Mouse (Mus musculus): ENCODE results near the gene Tcf25. TPM values are rescaled to one million over a fixed set of nuclear protein-coding genes. Genes with fewer than 3 reads are reported as not detected.

The Tcf25 gene
- polyA plus RNA-seq, 1 experiment from 2014 or later: 149 TPM

- H3K9me3 ChIP-seq (ENCODE audit: control insufficient read depth, low read length): no peaks in the 10 kb centered on the region
- peak overlapping the region; percentile 79 for H3K4me2 ChIP-seq (ENCODE audit: low read depth, low read length)
- H3K36me3 ChIP-seq (ENCODE audit: control insufficient read depth, insufficient read depth, low read length): peaks cover 5% of the 10 kb centered on the region; the same call in 1 of the 2 replicates
- peak; percentile 89 for ATAC-seq (ENCODE audit: low read depth)
- no peaks in the 10 kb centered on the region for H3K27me3 ChIP-seq (ENCODE audit: control insufficient read depth, insufficient read depth, low read depth, low read length)
- H3K27ac ChIP-seq (ENCODE audit: low read length): peak overlapping the region; percentile 98
- H3K4me1 ChIP-seq (replicated peaks; ENCODE audit: control insufficient read depth, insufficient read depth, low read length): peaks cover 6% of the 10 kb centered on the region
- peak overlapping the region; percentile 93 for H3K9ac ChIP-seq (ENCODE audit: low read length)
- under 1% methylated on average over 20 of the region's 20 CpGs for whole genome bisulfite sequencing
- H3K4me3 ChIP-seq (ENCODE audit: low read length): peak overlapping the region; percentile 96
Observed at GRCm38 (mm10) chr8:123374239-123374578, 656 bp downstream of the Tcf25 start.

GRCm38 (mm10) chr8:123375701-123376100 is 2.1 kb downstream of the Tcf25 start:
- Histone ChIP-seq H3K27ac (ENCODE audit: low read length) (no peak overlapping the region), H3K4me3 (ENCODE audit: low read length) (no peak overlapping the region), H3K9me3 (ENCODE audit: control insufficient read depth, low read length) (no peaks in the 10 kb centered on the region), H3K9ac (ENCODE audit: low read length) (no peak overlapping the region), H3K27me3 (ENCODE audit: control insufficient read depth, insufficient read depth, low read depth, low read length) (no peaks in the 10 kb centered on the region), H3K4me2 (ENCODE audit: low read depth, low read length) (no peak overlapping the region), H3K4me1 (replicated peaks; ENCODE audit: control insufficient read depth, insufficient read depth, low read length) (peaks cover 6% of the 10 kb centered on the region), H3K36me3 (ENCODE audit: control insufficient read depth, insufficient read depth, low read length) (peaks cover 5% of the 10 kb centered on the region; the same call in 1 of the 2 replicates)
- 88% methylated on average over 10 of the region's 10 CpGs for WGBS
- ATAC-seq (ENCODE audit: low read depth): no peak

GRCm38 (mm10) chr8:123376106-123376505 is 2.6 kb downstream of the Tcf25 start:
- Histone ChIP-seq H3K9ac (ENCODE audit: low read length) (no peak overlapping the region), H3K27ac (ENCODE audit: low read length) (no peak overlapping the region), H3K4me2 (ENCODE audit: low read depth, low read length) (no peak overlapping the region), H3K4me1 (replicated peaks; ENCODE audit: control insufficient read depth, insufficient read depth, low read length) (peaks cover 6% of the 10 kb centered on the region), H3K9me3 (ENCODE audit: control insufficient read depth, low read length) (no peaks in the 10 kb centered on the region), H3K4me3 (ENCODE audit: low read length) (no peak overlapping the region), H3K27me3 (ENCODE audit: control insufficient read depth, insufficient read depth, low read depth, low read length) (no peaks in the 10 kb centered on the region), H3K36me3 (ENCODE audit: control insufficient read depth, insufficient read depth, low read length) (peaks cover 5% of the 10 kb centered on the region; the same call in 1 of the 2 replicates)
- ATAC-seq (ENCODE audit: low read depth): no peak
- 75% methylated on average over 8 of the region's 8 CpGs for WGBS

DNA sequence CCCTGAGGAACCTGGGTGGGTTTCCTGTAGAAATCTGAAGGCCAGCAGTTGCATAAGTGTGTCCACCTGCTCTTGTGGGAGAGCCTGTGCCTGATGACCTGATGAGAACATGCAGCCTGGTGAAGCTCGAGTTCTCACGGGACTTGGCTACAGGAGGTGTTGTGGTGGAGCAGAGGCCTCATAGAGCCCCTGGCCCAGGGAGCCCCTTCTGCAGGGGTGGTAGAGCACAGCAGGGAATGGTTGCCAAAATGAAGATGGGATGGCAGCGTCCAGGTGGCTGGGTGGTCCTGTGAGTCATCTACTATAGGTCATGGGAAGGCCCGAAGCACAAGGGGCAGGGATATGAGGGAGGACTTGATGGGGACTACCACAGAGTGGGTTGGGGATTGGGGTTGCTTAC is 8.2 kb downstream of the Tcf25 start:
- Histone ChIP-seq H3K4me3 (ENCODE audit: low read length) (no peak overlapping the region), H3K27me3 (ENCODE audit: control insufficient read depth, insufficient read depth, low read depth, low read length) (no peaks in the 10 kb centered on the region), H3K9ac (ENCODE audit: low read length) (no peak overlapping the region), H3K4me1 (replicated peaks; ENCODE audit: control insufficient read depth, insufficient read depth, low read length) (no peaks in the 10 kb centered on the region), H3K9me3 (ENCODE audit: control insufficient read depth, low read length) (no peaks in the 10 kb centered on the region), H3K36me3 (ENCODE audit: control insufficient read depth, insufficient read depth, low read length) (peaks cover 35% of the 10 kb centered on the region), H3K27ac (ENCODE audit: low read length) (no peak overlapping the region), H3K4me2 (ENCODE audit: low read depth, low read length) (no peak overlapping the region)
- ATAC-seq (ENCODE audit: low read depth): no peak
- 95% methylated on average over 4 of the region's 4 CpGs for WGBS

DNA sequence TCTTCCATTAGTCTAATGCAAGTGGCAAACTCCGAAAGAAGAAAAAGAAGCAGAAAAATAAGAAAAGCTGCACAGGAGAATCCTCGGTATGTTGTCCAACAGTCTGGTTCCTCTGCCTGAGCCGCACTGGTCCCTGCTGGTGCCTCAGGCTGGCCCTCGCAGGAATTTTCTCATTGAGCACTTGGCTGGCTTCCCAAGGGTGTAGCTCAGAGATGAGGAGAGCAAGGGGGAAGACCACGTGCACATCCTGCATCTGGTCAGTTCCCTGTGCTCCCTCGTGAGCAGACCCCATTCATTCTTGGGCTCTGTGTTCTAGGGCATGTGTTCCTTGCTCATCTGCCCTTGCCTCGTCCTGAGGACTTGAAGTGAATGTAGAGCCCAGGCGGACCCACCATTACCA is 9.0 kb downstream of the Tcf25 start:
- Histone ChIP-seq H3K9ac (ENCODE audit: low read length) (no peak overlapping the region), H3K4me3 (ENCODE audit: low read length) (no peak overlapping the region), H3K27ac (ENCODE audit: low read length) (no peak overlapping the region), H3K9me3 (ENCODE audit: control insufficient read depth, low read length) (no peaks in the 10 kb centered on the region), H3K4me2 (ENCODE audit: low read depth, low read length) (no peak overlapping the region), H3K4me1 (replicated peaks; ENCODE audit: control insufficient read depth, insufficient read depth, low read length) (no peaks in the 10 kb centered on the region), H3K27me3 (ENCODE audit: control insufficient read depth, insufficient read depth, low read depth, low read length) (no peaks in the 10 kb centered on the region), H3K36me3 (ENCODE audit: control insufficient read depth, insufficient read depth, low read length) (peaks cover 40% of the 10 kb centered on the region)
- ATAC-seq (ENCODE audit: low read depth): no peak
- 78% methylated on average over 8 of the region's 8 CpGs for WGBS

DNA sequence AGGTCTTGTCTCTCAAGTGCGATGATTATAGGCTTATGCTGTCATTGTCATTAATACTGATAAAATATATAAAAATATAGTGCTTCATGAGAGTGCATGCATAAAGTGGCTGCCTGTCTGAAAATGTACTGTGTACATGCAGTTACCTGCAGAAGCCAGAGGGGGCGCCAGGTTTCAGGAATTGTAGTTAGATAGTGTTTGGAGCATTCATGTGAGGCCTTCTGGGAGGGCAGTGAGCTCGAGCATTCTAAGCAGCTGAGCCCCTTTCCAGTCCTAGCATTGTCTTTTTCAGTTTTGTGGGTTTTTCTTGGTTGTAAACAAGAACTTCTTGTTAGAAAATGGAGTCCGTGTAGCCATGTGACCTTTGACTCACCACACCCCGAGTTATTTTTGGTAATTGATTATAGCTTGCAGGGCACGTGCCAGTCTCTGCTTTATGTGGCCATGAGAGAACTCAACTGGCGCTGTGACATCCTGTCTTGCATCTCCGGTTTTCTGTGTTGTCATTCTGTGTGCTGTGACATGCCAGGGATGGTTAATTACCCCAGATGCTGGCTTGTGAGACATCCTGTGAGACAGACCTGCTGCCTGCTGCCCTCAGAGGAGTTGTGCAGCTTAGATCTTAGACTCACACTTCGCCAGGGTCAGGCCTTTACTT is 11.5 kb downstream of the Tcf25 start:
- no peak overlapping the region for H3K4me2 ChIP-seq (ENCODE audit: low read depth, low read length)
- 58% methylated on average over 9 of the region's 9 CpGs for WGBS
- H3K27ac ChIP-seq (ENCODE audit: low read length): no peak overlapping the region
- no peak overlapping the region for H3K4me3 ChIP-seq (ENCODE audit: low read length)
- no peak for ATAC-seq (ENCODE audit: low read depth)
- no peak overlapping the region for H3K9ac ChIP-seq (ENCODE audit: low read length)
- no peaks in the 10 kb centered on the region for H3K27me3 ChIP-seq (ENCODE audit: control insufficient read depth, insufficient read depth, low read depth, low read length)
- H3K36me3 ChIP-seq (ENCODE audit: control insufficient read depth, insufficient read depth, low read length): peaks cover 43% of the 10 kb centered on the region
- H3K4me1 ChIP-seq (replicated peaks; ENCODE audit: control insufficient read depth, insufficient read depth, low read length): no peaks in the 10 kb centered on the region
- H3K9me3 ChIP-seq (ENCODE audit: control insufficient read depth, low read length): no peaks in the 10 kb centered on the region

- peaks cover 50% of the 10 kb centered on the region for H3K36me3 ChIP-seq (ENCODE audit: control insufficient read depth, insufficient read depth, low read length)
- WGBS: 72% methylated on average over 3 of the region's 3 CpGs
Observed at GRCm38 (mm10) chr8:123387041-123387440, 13.5 kb downstream of the Tcf25 start.

GRCm38 (mm10) chr8:123387801-123388200 is 14.2 kb downstream of the Tcf25 start:
- H3K27ac ChIP-seq (ENCODE audit: low read length): no peak overlapping the region
- no peak overlapping the region for H3K9ac ChIP-seq (ENCODE audit: low read length)
- H3K9me3 ChIP-seq (ENCODE audit: control insufficient read depth, low read length): no peaks in the 10 kb centered on the region
- 88% methylated on average over 8 of the region's 8 CpGs for whole genome bisulfite sequencing
- ATAC-seq (ENCODE audit: low read depth): no peak
- H3K4me3 ChIP-seq (ENCODE audit: low read length): no peak overlapping the region
- peaks cover 46% of the 10 kb centered on the region for H3K36me3 ChIP-seq (ENCODE audit: control insufficient read depth, insufficient read depth, low read length)
- no peaks in the 10 kb centered on the region for H3K4me1 ChIP-seq (replicated peaks; ENCODE audit: control insufficient read depth, insufficient read depth, low read length)
- H3K4me2 ChIP-seq (ENCODE audit: low read depth, low read length): no peak overlapping the region
- no peaks in the 10 kb centered on the region for H3K27me3 ChIP-seq (ENCODE audit: control insufficient read depth, insufficient read depth, low read depth, low read length)

More at GRCm38 (mm10) chr8:123387041-123387440, 13.5 kb downstream of the Tcf25 start:
- H3K4me3 ChIP-seq (ENCODE audit: low read length): no peak overlapping the region
- H3K9ac ChIP-seq (ENCODE audit: low read length): no peak overlapping the region
- no peak overlapping the region for H3K4me2 ChIP-seq (ENCODE audit: low read depth, low read length)
- H3K27ac ChIP-seq (ENCODE audit: low read length): no peak overlapping the region
- no peak for ATAC-seq (ENCODE audit: low read depth)
- H3K4me1 ChIP-seq (replicated peaks; ENCODE audit: control insufficient read depth, insufficient read depth, low read length): no peaks in the 10 kb centered on the region
- H3K27me3 ChIP-seq (ENCODE audit: control insufficient read depth, insufficient read depth, low read depth, low read length): no peaks in the 10 kb centered on the region
- no peaks in the 10 kb centered on the region for H3K9me3 ChIP-seq (ENCODE audit: control insufficient read depth, low read length)

- Histone ChIP-seq H3K27ac (ENCODE audit: low read length) (no peak overlapping the region), H3K4me2 (ENCODE audit: low read depth, low read length) (no peak overlapping the region), H3K9ac (ENCODE audit: low read length) (no peak overlapping the region), H3K27me3 (ENCODE audit: control insufficient read depth, insufficient read depth, low read depth, low read length) (no peaks in the 10 kb centered on the region), H3K4me3 (ENCODE audit: low read length) (no peak overlapping the region), H3K36me3 (ENCODE audit: control insufficient read depth, insufficient read depth, low read length) (peaks cover 45% of the 10 kb centered on the region), H3K9me3 (ENCODE audit: control insufficient read depth, low read length) (no peaks in the 10 kb centered on the region), H3K4me1 (replicated peaks; ENCODE audit: control insufficient read depth, insufficient read depth, low read length) (no peaks in the 10 kb centered on the region)
- ATAC-seq (ENCODE audit: low read depth): no peak; the same call in 1 of the 2 replicates
- 89% methylated on average over 7 of the region's 7 CpGs for WGBS
Observed at GRCm38 (mm10) chr8:123389026-123389425, 15.5 kb downstream of the Tcf25 start.

All from lung, embryonic 16.5 days (tissue).